Mouse (Mus musculus): ENCODE data around the gene Agr2. TPM values are rescaled to one million over a fixed set of nuclear protein-coding genes. Genes with fewer than 3 reads are reported as not detected.

Gene Agr2
- polyA plus RNA-seq (2012; rRNA removed) = 0.40 TPM in 1 of 2 replicates, not detected in the other

GRCm38 (mm10) chr12:35992711-35993110 is at the start of gene Agr2:
Agr2 (plus strand) TSS chr12:35992907.

GRCm38 (mm10) chr12:36042348-36042778 is 49.7 kb downstream of the Agr2 start, which contains the start of gene Tspan13:
Tspan13 (minus strand) TSS chr12:36042500.

Other genes with a start within 250 kb of the Agr2 start
- gene Agr3, start 67.3 kb upstream of the Agr2 start, polyA plus RNA-seq (2012; rRNA removed) = 0.11 and 0.36 TPM in 2 replicates
- gene Tspan13, start 49.6 kb downstream of the Agr2 start, polyA plus RNA-seq (2012; rRNA removed) = 212 and 254 TPM in 2 replicates
- 34.1 and 35.2 TPM in 2 replicates for gene Ankmy2, start 164.2 kb downstream of the Agr2 start, polyA plus RNA-seq (2012; rRNA removed)
- gene Bzw2, start 165.2 kb downstream of the Agr2 start, polyA plus RNA-seq (2012; rRNA removed) = 217 and 269 TPM in 2 replicates